Mouse (Mus musculus): ENCODE results near the gene Zfp689. TPM values are rescaled to one million over a fixed set of nuclear protein-coding genes. Genes with fewer than 3 reads are reported as not detected.

Gene Zfp689
- polyA plus RNA-seq, 1 experiment = 3.7 TPM

DNA sequence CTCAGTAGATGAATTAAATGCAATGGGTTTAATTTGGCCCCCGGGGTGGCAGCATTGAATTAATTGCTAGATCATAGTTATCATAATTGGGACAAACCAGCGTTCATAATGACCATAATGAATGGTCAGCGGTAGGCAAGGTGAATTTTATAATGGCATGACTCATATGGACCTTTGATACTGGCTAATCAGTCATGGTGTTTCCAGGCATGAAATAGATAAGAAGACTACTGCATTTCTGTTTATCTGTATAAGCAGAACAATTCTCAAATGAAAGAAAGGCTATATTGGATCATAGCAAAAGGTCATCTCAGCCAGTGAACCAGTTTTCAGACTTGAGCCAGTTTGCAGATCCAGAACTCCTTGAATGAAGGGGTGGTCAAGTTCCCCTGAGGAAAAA lies 48.6 kb downstream of the Zfp689 start:
- TF ChIP-seq MYOG (IDR thresholded peaks at IDR 0.05; ENCODE audit: control insufficient read depth, extremely low read depth, insufficient read length) = no peak
- no peak for TF ChIP-seq MYOD1 (IDR thresholded peaks at IDR 0.05; ENCODE audit: control insufficient read depth, insufficient read length, low read depth)
- TF ChIP-seq USF1 (IDR thresholded peaks at IDR 0.05; ENCODE audit: low read depth) = no peak
- no peak for TF ChIP-seq CTCF (IDR thresholded peaks at IDR 0.05; ENCODE audit: control insufficient read depth, insufficient read depth, insufficient read length)
- TF ChIP-seq FOSL1 (IDR thresholded peaks at IDR 0.05; ENCODE audit: insufficient read depth, low read length, poor library complexity, severe bottlenecking) = no peak
- TF ChIP-seq CEBPB (IDR thresholded peaks at IDR 0.05; ENCODE audit: low read depth) = no peak
- no peak for TF ChIP-seq MAX (IDR thresholded peaks at IDR 0.05)
- Histone ChIP-seq H3K27me3 (ENCODE audit: control insufficient read depth, insufficient read depth, insufficient read length) (no peaks in the 10 kb centered on the region), H3K79me2 (ENCODE audit: control insufficient read depth, insufficient read depth) (no peaks in the 10 kb centered on the region), H3ac (ENCODE audit: control insufficient read depth, insufficient read length, low read depth) (no peak overlapping the region), H3K36me3 (ENCODE audit: control insufficient read depth, insufficient read depth) (no peaks in the 10 kb centered on the region), H3K4me3 (ENCODE audit: insufficient read depth, poor library complexity, severe bottlenecking) (no peak overlapping the region), H3K79me3 (ENCODE audit: low read depth) (no peaks in the 10 kb centered on the region)

DNA sequence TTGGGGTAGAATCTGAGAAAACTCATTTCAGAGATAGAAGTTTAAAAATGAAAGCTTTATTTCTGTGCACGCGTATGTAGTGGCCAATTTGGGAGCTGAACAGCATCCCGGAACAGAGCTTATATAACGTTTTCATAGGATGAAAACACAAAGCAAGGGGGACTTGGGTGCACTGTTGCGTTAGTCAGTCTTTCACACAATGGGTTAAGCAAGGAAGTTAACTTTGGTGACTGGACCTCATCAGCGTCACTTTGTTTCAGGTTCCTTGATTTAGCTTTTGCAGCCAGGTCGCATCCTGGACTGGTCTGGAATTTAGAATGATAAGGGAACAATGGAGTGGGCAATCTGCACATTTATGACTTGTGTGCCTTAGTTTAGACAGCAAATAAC lies 55.0 kb downstream of the Zfp689 start:
- peak overlapping the region; percentile 34 for H3K4me3 ChIP-seq (ENCODE audit: insufficient read depth, poor library complexity, severe bottlenecking)
- TF ChIP-seq USF1 (IDR thresholded peaks at IDR 0.05; ENCODE audit: low read depth) (no peak), CEBPB (IDR thresholded peaks at IDR 0.05; ENCODE audit: low read depth) (no peak), MAX (IDR thresholded peaks at IDR 0.05) (no peak), FOSL1 (IDR thresholded peaks at IDR 0.05; ENCODE audit: insufficient read depth, low read length, poor library complexity, severe bottlenecking) (no peak), MYOD1 (IDR thresholded peaks at IDR 0.05; ENCODE audit: control insufficient read depth, insufficient read length, low read depth) (no peak), CTCF (IDR thresholded peaks at IDR 0.05; ENCODE audit: control insufficient read depth, insufficient read depth, insufficient read length) (no peak), MYOG (IDR thresholded peaks at IDR 0.05; ENCODE audit: control insufficient read depth, extremely low read depth, insufficient read length) (no peak)
- no peak overlapping the region for H3ac ChIP-seq (ENCODE audit: control insufficient read depth, insufficient read length, low read depth)
- no peaks in the 10 kb centered on the region for H3K27me3 ChIP-seq (ENCODE audit: control insufficient read depth, insufficient read depth, insufficient read length)
- no peaks in the 10 kb centered on the region for H3K36me3 ChIP-seq (ENCODE audit: control insufficient read depth, insufficient read depth)
- H3K79me2 ChIP-seq (ENCODE audit: control insufficient read depth, insufficient read depth) = no peaks in the 10 kb centered on the region
- no peaks in the 10 kb centered on the region for H3K79me3 ChIP-seq (ENCODE audit: low read depth)

DNA sequence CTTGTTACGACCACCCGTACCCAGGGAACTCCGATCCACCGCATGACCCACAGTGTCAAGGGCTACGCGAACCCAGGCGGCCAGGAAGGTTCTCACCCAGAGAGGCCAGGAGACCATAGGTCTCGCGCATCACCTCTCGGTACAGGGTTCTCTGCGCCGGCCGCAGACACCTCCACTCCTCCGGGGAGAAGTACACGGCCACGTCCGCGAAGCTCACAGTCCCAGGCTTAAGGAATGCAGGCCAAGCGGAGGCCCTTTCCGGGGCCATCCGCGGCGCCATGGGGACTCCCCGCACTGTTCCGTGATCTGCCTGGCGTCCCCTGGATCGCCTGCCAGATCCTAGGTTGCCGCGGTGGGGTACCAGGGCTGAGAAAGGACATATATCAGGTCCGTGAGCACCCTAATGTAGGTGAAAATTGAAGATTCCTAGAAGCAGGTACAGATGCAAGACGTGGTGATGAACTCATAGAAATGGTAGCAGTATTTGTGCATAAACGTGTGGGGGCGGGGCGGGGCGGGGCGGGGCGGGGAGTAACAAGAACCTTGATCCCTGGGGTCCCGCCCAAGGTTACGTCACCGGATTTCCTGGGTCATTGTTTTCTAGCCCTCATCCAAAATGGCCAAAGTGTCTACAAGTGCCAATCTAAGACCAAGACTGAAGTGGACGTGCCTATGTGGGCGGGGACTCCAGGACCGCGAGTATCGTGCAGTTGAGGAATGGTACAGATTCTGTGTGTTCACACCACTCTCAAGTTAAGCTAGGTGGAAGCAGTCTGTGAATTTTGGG lies 55.6 kb downstream of the Zfp689 start, which contains the start of gene E430018J23Rik:
Gene E430018J23Rik, minus strand, starts transcription at position 473 of the 787 bp plus-strand sequence.
- no peak for TF ChIP-seq USF1 (IDR thresholded peaks at IDR 0.05; ENCODE audit: low read depth)
- peak; percentile 42 for TF ChIP-seq MAX (IDR thresholded peaks at IDR 0.05)
- TF ChIP-seq FOSL1 (IDR thresholded peaks at IDR 0.05; ENCODE audit: insufficient read depth, low read length, poor library complexity, severe bottlenecking) = no peak
- H3K79me2 ChIP-seq (ENCODE audit: control insufficient read depth, insufficient read depth) = no peaks in the 10 kb centered on the region
- H3K79me3 ChIP-seq (ENCODE audit: low read depth) = no peaks in the 10 kb centered on the region
- no peaks in the 10 kb centered on the region for H3K27me3 ChIP-seq (ENCODE audit: control insufficient read depth, insufficient read depth, insufficient read length)
- H3ac ChIP-seq (ENCODE audit: control insufficient read depth, insufficient read length, low read depth) = peak within 1 kb of the TSS; percentile 68
- H3K36me3 ChIP-seq (ENCODE audit: control insufficient read depth, insufficient read depth) = no peaks in the 10 kb centered on the region
- peak within 1 kb of the TSS; percentile 34 for H3K4me3 ChIP-seq (ENCODE audit: insufficient read depth, poor library complexity, severe bottlenecking)

DNA sequence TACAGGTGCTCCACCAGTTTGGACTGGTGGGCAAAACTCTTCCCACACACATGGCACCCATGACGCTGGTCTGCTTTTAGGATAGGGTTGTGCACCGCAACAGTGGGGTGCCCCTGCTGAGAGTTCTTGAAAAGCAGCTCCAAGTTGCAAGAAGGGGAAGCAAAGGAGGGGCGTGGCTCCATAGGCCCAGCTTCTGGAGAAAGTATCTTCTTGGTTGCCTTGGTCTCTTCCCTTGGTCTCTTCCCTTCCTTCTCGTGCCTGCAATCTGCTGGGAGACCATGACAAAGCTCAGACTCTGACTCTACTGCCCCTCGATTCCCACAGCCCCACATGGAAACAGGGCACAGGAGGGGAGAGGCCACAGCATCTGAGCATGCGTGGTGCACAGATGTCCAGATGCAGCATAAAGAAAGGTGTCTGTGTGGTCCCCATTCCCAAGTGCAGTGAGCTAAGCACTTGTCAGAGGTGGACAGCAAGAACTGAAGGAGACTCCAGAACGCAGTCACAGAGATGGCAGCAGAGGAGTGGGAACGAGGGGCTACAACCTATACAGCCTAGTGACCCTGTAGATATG lies 56.6 kb downstream of the Zfp689 start:
- Histone ChIP-seq H3ac (ENCODE audit: control insufficient read depth, insufficient read length, low read depth) (no peak overlapping the region), H3K79me2 (ENCODE audit: control insufficient read depth, insufficient read depth) (no peaks in the 10 kb centered on the region), H3K4me3 (ENCODE audit: insufficient read depth, poor library complexity, severe bottlenecking) (no peak overlapping the region), H3K36me3 (ENCODE audit: control insufficient read depth, insufficient read depth) (no peaks in the 10 kb centered on the region), H3K79me3 (ENCODE audit: low read depth) (no peaks in the 10 kb centered on the region), H3K27me3 (ENCODE audit: control insufficient read depth, insufficient read depth, insufficient read length) (no peaks in the 10 kb centered on the region)
- TF ChIP-seq CTCF (IDR thresholded peaks at IDR 0.05; ENCODE audit: control insufficient read depth, insufficient read depth, insufficient read length) (no peak), CEBPB (IDR thresholded peaks at IDR 0.05; ENCODE audit: low read depth) (no peak), MYOD1 (IDR thresholded peaks at IDR 0.05; ENCODE audit: control insufficient read depth, insufficient read length, low read depth) (no peak), FOSL1 (IDR thresholded peaks at IDR 0.05; ENCODE audit: insufficient read depth, low read length, poor library complexity, severe bottlenecking) (no peak), MYOG (IDR thresholded peaks at IDR 0.05; ENCODE audit: control insufficient read depth, extremely low read depth, insufficient read length) (no peak), USF1 (IDR thresholded peaks at IDR 0.05; ENCODE audit: low read depth) (no peak), MAX (IDR thresholded peaks at IDR 0.05) (no peak)

Small RNA genes within 50 kb of the gene (microRNA-seq; reads per million reads assigned to microRNA genes)
- gene Gm47278 (ENCODE audit: borderline microRNAs expressed) (not detected), gene Mir7060 (ENCODE audit: borderline microRNAs expressed) (0.12 reads per million)

Other genes with a start within 250 kb of the Zfp689 start
- 41.4 TPM for gene Tbc1d10b, start 240.7 kb downstream of the Zfp689 start, polyA plus RNA-seq (2012; fragmentation: generic; extraction: Trizol)
- 39.4 TPM for gene Mylpf, start 240.3 kb downstream of the Zfp689 start, polyA plus RNA-seq (2012; fragmentation: generic; extraction: Trizol)
- gene Zfp553, start 216.1 kb downstream of the Zfp689 start, polyA plus RNA-seq (2012; fragmentation: generic; extraction: Trizol) = 16.1 TPM
- gene Sept1, start 216.0 kb downstream of the Zfp689 start, polyA plus RNA-seq (2012; fragmentation: generic; extraction: Trizol) = 1.7 TPM
- 38.0 TPM for gene Zfp771, start 204.9 kb downstream of the Zfp689 start, polyA plus RNA-seq (2012; fragmentation: generic; extraction: Trizol)
- gene Dctpp1, start 188.4 kb downstream of the Zfp689 start, polyA plus RNA-seq (2012; fragmentation: generic; extraction: Trizol) = 226 TPM
- 41.4 TPM for gene Sephs2, start 175.1 kb downstream of the Zfp689 start, polyA plus RNA-seq (2012; fragmentation: generic; extraction: Trizol)
- gene Itgal, start 152.9 kb downstream of the Zfp689 start, polyA plus RNA-seq (2012; fragmentation: generic; extraction: Trizol) = 0.07 TPM
- gene Zfp768, start 103.6 kb downstream of the Zfp689 start, polyA plus RNA-seq (2012; fragmentation: generic; extraction: Trizol) = 17.5 TPM
- gene Zfp747, start 73.1 kb downstream of the Zfp689 start, polyA plus RNA-seq (2012; fragmentation: generic; extraction: Trizol) = 5.1 TPM
- gene 9130019O22Rik, start 62.0 kb downstream of the Zfp689 start, polyA plus RNA-seq (2012; fragmentation: generic; extraction: Trizol) = 0.32 TPM
- 2.9 TPM for gene E430018J23Rik, start 55.5 kb downstream of the Zfp689 start, polyA plus RNA-seq (2012; fragmentation: generic; extraction: Trizol)
- 1.9 TPM for gene Zfp764, start 42.3 kb downstream of the Zfp689 start, polyA plus RNA-seq (2012; fragmentation: generic; extraction: Trizol)
- 8.2 TPM for gene Zfp688, start 27.1 kb downstream of the Zfp689 start, polyA plus RNA-seq (2012; fragmentation: generic; extraction: Trizol)
- 28.6 TPM for gene Prr14, start 10.5 kb upstream of the Zfp689 start, polyA plus RNA-seq (2012; fragmentation: generic; extraction: Trizol)
- gene Fbrs, start 30.0 kb upstream of the Zfp689 start, polyA plus RNA-seq (2012; fragmentation: generic; extraction: Trizol) = 20.9 TPM
- 24.1 TPM for gene Srcap, start 62.8 kb upstream of the Zfp689 start, polyA plus RNA-seq (2012; fragmentation: generic; extraction: Trizol)
- 14.9 TPM for gene Gm42715, start 70.4 kb upstream of the Zfp689 start, polyA plus RNA-seq (2012; fragmentation: generic; extraction: Trizol)
- not detected for gene Tmem265, start 112.2 kb upstream of the Zfp689 start, polyA plus RNA-seq (2012; fragmentation: generic; extraction: Trizol)
- 21.1 TPM for gene Phkg2, start 124.2 kb upstream of the Zfp689 start, polyA plus RNA-seq (2012; fragmentation: generic; extraction: Trizol)
- gene Ccdc189, start 139.4 kb upstream of the Zfp689 start, polyA plus RNA-seq (2012; fragmentation: generic; extraction: Trizol) = 4.2 TPM
- gene Rnf40, start 139.6 kb upstream of the Zfp689 start, polyA plus RNA-seq (2012; fragmentation: generic; extraction: Trizol) = 29.7 TPM
- 5.2 TPM for gene Zfp629, start 166.6 kb upstream of the Zfp689 start, polyA plus RNA-seq (2012; fragmentation: generic; extraction: Trizol)

Data from C2C12 (cell line).